Mouse (Mus musculus) bone marrow, adult 2 months (tissue): ENCODE data around the gene Cldn18. TPM values are rescaled to one million over a fixed set of nuclear protein-coding genes. Genes with fewer than 3 reads are reported as not detected.

ENCODE experiments used
- H3K27ac ChIP-seq: fragments of 200-500 bp; 2 replicates; pipeline ENCODE4 v1.5.1; 2012; ENCODE audit warnings: low read depth, mild to moderate bottlenecking, control low read depth, inconsistent platforms, low read length; ENCODE audit not compliant: control insufficient read depth, poor library complexity, insufficient read depth
- H3K4me1 ChIP-seq: fragments of 200-500 bp; 2 replicates; pipeline ENCODE4 v1.6.1; 2011; ENCODE audit warnings: low read length; ENCODE audit not compliant: control insufficient read depth, insufficient read depth
- H3K4me3 ChIP-seq: fragments of 200-500 bp; replicated peaks from 2 replicates; pipeline ENCODE3; 2011; ENCODE audit warnings: mild to moderate bottlenecking, low read depth, low read length, control low read depth; ENCODE audit not compliant: control insufficient read depth
- CTCF ChIP-seq: fragments of 200-500 bp; IDR thresholded peaks from 2 replicates; pipeline ENCODE4 v1.5.1; 2011; ENCODE audit warnings: low read length, control low read depth; ENCODE audit not compliant: control insufficient read depth, insufficient read depth
- POLR2A ChIP-seq: fragments of 200-500 bp; IDR thresholded peaks from 2 replicates; pipeline ENCODE4 v1.6.1; 2011; ENCODE audit warnings: low read depth, mild to moderate bottlenecking, control low read depth, low read length, borderline replicate concordance; ENCODE audit not compliant: control insufficient read depth
- WGBS: fragments of 180-500 bp; shearing (Covaris S2); methylation state at CpG from one replicate; pipeline ENCODE4 v1.1.7; 2018; 5-methylcytosine and 5-hydroxymethylcytosine counted together
- polyA plus RNA-seq: library from polyadenylated mRNA; stranded (reverse); fragments of >200 nt; gene quantifications from 2 replicates; pipeline ENCODE4 v1.2.4, GENCODE M21; 2011; ENCODE audit warnings: low replicate concordance; ENCODE audit not compliant: missing spikeins, insufficient read depth, insufficient read length

Cldn18 gene
- polyA plus RNA-seq, result 0.60 TPM in 1 of 2 replicates, not detected in the other

DNA sequence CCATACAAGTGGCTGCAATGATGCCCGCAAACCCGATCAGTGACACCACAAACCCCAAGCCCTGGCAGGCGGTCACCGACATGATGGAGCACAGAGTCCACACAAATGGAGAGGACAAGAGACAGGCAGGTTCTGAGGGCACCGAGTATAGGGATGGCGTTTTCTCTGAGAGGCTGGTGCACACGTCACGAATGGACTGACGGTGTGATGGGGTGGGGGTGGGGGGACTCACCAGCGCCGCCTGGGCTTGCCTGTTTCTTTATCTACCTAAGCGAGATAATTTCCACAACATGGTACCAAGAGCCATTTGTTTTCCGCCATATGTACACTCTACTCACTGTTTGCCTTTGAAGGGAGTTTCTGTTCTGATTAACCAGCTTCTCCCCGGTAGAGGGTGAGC, at the start of gene Cldn18:
Gene Cldn18 (minus strand): TSS at position 134 of the 400 bp plus-strand sequence.
- no peak within 1 kb of the TSS for H3K4me3 ChIP-seq
- no peak within 1 kb of the TSS for H3K27ac ChIP-seq
- 84% methylated on average over 14 of the region's 14 CpGs for WGBS
- TF ChIP-seq POLR2A, result no peak
- no peak for TF ChIP-seq CTCF
- H3K4me1 ChIP-seq, result no peaks in the 10 kb centered on the region

DNA sequence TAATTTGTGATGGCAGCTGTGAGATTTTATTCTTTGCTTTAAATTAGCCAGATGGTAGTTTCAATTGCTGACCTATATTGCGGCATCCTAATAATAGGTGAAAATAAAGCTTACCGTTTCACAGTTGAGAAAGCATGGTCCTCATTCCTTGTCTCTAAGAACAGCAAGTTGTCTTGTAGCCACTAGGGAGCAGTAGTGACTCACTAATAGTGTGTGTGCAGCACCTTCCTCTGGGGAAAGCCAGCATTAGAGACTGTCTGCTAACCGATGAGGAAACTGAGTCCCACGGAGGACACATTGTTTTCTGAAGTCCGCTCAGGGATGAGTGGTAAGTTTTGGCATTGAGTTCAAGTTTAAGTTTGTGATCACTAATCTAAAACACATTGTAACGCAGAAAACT, 46.5 kb upstream of the Cldn18 start:
- no peak overlapping the region for H3K27ac ChIP-seq
- TF ChIP-seq POLR2A, result no peak
- TF ChIP-seq CTCF, result no peak
- H3K4me3 ChIP-seq, result no peak overlapping the region
- 59% methylated on average over 6 of the region's 6 CpGs for WGBS
- H3K4me1 ChIP-seq, result no peaks in the 10 kb centered on the region

DNA sequence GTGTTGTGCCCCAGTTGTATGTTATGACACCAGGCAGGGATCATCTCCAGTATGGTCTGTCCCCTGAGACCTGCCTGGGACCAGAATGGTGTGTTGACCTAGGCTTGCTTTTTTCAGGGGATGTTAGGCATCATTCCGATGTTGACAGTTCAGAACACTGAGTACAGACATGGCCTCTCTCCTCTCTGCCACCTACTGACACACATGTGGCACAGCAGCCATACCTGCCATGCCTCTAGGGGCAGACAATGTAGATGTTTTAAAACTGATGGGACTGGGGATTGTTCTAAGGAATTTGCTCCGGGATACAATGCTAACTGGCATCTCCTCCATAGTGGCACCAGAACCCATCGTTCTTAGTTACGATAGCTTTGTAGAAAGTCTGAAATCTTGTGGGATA, 33.2 kb upstream of the Cldn18 start:
- Histone ChIP-seq H3K4me1 (no peaks in the 10 kb centered on the region), H3K27ac (no peak overlapping the region), H3K4me3 (no peak overlapping the region)
- WGBS, result 70% methylated on average over 4 of the region's 4 CpGs
- TF ChIP-seq POLR2A (no peak), CTCF (no peak)

DNA sequence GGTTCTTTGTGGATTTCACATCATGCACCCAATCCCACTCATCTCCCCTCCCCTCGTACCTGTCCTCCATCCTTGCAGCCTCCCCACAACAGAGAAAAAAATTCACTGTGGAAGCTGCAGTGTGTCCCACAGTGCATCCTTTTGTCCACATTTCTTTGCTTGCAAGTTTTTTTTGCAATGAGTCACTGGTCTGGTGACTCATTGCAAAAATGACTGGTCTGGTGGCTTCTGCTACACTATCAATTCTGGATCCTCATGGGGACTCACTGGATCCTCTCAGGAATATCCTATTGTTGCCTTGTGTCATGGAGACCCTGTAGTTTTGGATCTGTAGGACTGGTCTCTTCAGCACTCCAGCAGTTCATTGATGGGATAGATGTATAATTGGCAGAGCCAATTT, 31.2 kb upstream of the Cldn18 start:
- H3K4me3 ChIP-seq, result no peak overlapping the region
- 67% methylated on average over 1 of the region's 1 CpGs for WGBS
- H3K4me1 ChIP-seq, result no peaks in the 10 kb centered on the region
- H3K27ac ChIP-seq, result no peak overlapping the region
- TF ChIP-seq POLR2A, result no peak
- TF ChIP-seq CTCF, result no peak

DNA sequence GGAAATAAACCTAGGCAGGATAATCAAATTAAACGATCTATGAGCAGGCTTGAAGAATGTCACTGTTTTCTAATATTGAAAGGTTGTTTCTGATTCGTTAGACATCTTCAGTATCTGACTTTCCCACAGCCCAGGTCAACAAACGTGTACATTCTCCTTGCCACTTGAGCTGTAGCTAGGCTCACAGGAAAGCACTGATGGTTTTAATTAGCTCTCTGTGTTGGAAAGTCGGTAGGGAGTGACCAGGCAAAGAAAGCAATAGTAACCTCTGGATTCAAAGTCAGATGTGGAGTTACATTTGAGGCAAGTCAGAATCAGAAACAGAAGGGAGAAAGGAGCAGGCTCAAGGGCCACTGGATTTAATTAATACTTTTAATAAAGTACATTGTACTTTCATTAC, 30.7 kb upstream of the Cldn18 start:
- H3K27ac ChIP-seq, result no peak overlapping the region
- no peaks in the 10 kb centered on the region for H3K4me1 ChIP-seq
- 67% methylated on average over 4 of the region's 4 CpGs for WGBS
- H3K4me3 ChIP-seq, result no peak overlapping the region
- no peak for TF ChIP-seq POLR2A
- no peak for TF ChIP-seq CTCF

DNA sequence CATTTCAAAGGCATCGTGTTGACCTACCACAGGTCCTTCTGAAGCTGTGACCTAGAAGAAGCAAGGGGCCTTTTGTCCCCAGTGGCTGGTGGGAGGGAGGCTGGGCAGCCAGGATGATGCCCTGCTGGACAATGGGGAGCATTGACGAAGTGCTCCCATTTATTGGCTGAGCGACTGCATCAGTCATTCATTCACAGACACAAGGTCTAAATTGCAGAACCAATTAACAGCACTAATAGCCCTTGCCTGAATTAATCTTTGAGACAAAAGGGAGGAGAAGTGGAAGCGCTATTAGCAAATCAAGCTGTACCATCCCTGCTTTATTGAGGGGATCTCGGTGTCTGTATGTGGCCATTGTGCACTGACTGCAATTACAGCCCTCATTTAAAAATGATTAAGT, 27.5 kb upstream of the Cldn18 start:
- Histone ChIP-seq H3K27ac (no peak overlapping the region), H3K4me1 (no peaks in the 10 kb centered on the region), H3K4me3 (no peak overlapping the region)
- 80% methylated on average over 5 of the region's 5 CpGs for WGBS
- TF ChIP-seq CTCF (no peak), POLR2A (no peak)

DNA sequence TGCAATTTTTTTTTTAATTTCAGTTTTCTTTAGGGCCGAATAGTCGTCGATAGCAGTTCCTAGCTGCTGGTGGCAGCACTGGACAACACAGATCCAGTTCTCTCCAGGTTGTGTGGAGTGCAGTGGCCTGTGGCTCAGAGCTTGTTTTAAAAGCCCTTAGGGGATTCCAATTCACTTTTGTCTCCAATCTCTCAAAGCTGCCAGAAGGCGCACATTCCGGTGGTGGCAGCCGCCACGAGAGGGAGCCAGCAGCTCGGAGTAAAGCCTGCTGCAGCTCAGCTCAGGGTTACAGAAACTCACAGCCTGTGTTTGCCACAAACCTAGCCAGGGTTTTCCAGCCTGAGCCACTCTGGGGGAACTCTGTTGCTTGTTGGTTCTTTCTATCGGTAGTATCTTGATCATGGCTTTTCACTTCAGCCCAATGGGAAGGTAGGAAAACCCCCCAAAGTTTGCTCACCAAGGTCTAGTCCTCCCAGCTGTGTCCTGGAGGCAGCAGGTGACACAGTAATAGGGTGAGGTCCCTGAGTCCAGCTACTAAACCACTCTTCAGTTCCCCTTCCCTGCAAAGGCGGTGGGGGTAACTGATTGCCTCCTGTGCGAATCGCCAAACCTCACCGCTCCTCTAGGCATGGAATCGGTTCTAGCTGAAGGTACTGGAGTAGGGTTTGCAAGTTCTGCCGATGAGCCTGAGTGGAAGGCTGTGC, 13.0 kb upstream of the Cldn18 start:
- Histone ChIP-seq H3K4me1 (no peaks in the 10 kb centered on the region), H3K27ac (no peak overlapping the region), H3K4me3 (no peak overlapping the region)
- TF ChIP-seq POLR2A (no peak), CTCF (no peak)
- WGBS, result 41% methylated on average over 15 of the region's 15 CpGs

DNA sequence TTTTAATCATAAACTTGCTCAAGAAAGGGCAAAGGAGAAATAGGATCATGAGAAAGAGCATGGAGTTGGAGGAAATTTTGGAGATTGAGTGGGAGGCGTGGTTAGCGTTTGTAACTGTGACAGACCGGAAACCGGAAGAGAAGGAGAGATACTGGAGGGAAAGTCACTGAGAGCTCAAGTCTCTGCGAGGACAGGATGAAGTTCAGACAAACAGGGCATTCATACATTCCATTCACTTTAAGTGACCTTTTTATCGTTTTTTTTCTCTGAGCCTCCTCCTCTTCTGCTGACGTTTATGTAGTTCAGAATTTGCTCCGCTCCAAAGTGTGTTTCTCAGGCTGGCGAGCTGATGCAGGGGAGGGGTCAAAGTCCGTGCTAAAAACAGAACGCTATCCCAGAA, 10.8 kb upstream of the Cldn18 start:
- 74% methylated on average over 11 of the region's 11 CpGs for WGBS
- Histone ChIP-seq H3K4me3 (no peak overlapping the region), H3K4me1 (no peaks in the 10 kb centered on the region), H3K27ac (no peak overlapping the region)
- TF ChIP-seq CTCF (no peak), POLR2A (no peak)
